Mouse (Mus musculus): Measurements from ENCODE around the gene Pofut2. TPM values are rescaled to one million over a fixed set of nuclear protein-coding genes. Genes with fewer than 3 reads are reported as not detected.

Pofut2 gene
- 84.2 and 84.4 TPM in 2 replicates for polyA plus RNA-seq (2015; fragmentation: Nextera tagmentation; extraction: Ambion mirVana)

DNA sequence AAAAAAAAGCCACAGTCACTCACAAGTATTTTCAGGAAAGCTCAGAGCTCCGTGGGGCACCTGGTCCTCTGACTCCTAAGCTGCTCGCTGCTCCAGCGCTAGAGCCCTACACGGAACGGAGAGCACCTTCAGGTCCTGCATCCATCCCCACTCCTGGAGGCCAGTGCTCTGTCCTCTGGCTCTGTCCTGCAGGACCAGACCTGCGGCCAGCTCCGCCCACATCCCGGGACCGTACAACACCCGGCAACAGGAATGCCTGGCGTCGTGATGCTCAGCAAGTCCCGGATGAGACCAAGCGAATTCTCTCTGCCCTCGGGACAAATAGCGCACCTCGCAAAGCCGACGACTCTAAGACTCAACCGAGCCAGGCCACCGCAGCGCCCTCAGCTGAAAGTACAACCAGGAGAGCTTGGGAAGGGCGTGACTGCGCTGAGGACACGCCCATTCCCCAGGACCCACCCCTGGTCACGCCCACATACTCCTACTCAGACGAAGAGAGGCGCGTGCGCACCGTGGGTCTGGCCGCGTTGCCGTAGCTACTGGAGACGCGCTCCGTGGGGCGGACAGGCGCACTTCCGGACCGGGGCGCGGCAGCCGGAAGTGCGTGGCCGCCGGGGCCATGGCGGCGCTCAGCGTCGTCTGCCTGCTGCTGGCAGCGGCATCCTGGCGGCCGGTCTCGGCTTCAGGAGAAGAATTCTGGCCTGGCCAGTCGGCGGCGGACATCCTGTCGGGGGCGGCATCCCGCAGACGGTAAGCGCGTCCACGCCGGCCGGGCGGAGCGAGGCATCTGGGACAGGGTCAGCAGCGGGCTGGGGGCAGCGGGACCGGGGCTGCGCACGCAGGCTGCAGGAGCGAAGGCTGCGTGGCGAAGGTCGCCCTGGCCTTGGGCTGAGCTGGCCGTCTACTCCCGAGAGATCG, at the start of gene Pofut2:
TSS of gene Pofut2 (plus strand) at position 515 of the 918 bp plus-strand sequence.
- WGBS = 1% methylated on average over 75 of the region's 81 CpGs
- 0 out of 2 replicates have a peak, but pooled peaks cover 7% of the 10 kb centered on the region for H3K36me3 ChIP-seq (ENCODE audit: insufficient read depth, low read length)
- TF ChIP-seq CTCF (IDR thresholded peaks at IDR 0.05) (peak; percentile 60), EP300 (IDR thresholded peaks at IDR 0.05) (no peak)
- peak within 1 kb of the TSS; percentile 92 for H3K27ac ChIP-seq (ENCODE audit: low read length)
- H3K9me3 ChIP-seq (ENCODE audit: low read length) = no peaks in the 10 kb centered on the region
- ATAC-seq (peak; percentile 99), DNase-seq (ENCODE audit: low spot score) (peak; percentile 100)
- H3K9ac ChIP-seq (replicated peaks; ENCODE audit: low read depth) = peak within 1 kb of the TSS; percentile 88
- peak within 1 kb of the TSS; percentile 93 for H3K4me3 ChIP-seq (ENCODE audit: low read depth, low read length)
- H3K27me3 ChIP-seq (replicated peaks; ENCODE audit: insufficient read depth, low read length) = no peaks in the 10 kb centered on the region
- H3K4me2 ChIP-seq (replicated peaks; ENCODE audit: low read depth, low read length) = peak within 1 kb of the TSS; percentile 81
- H3K4me1 ChIP-seq (ENCODE audit: insufficient read depth, low read depth, low read length) = no peaks in the 10 kb centered on the region

DNA sequence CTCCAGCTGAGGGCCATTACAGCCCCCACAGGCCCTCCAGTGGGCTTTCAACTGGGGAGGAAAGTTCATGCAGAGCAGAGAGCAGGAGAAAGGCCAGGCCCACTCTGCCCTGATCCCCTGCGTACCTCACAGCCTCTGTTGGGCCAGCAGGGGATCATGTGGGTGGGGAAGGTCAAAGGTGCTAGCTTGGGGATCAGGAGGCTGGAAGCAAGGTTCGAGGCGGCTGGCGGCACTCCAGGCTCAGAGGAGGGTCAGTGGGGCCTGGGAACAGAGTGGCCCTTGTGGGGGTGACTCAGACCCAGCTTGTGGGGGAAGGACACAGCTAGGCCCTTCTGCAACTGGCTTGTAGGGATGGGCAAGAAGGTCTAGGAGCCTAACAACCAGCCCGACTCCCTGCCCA, 49.8 kb upstream of the Pofut2 start:
- H3K27ac ChIP-seq (ENCODE audit: low read length) = no peak overlapping the region
- H3K4me1 ChIP-seq (ENCODE audit: insufficient read depth, low read depth, low read length) = peaks cover 12% of the 10 kb centered on the region; the same call in 1 of the 2 replicates
- TF ChIP-seq EP300 (IDR thresholded peaks at IDR 0.05) (no peak), CTCF (IDR thresholded peaks at IDR 0.05) (no peak)
- DNase-seq (ENCODE audit: low spot score) (no peak), ATAC-seq (no peak)
- no peaks in the 10 kb centered on the region for H3K36me3 ChIP-seq (ENCODE audit: insufficient read depth, low read length)
- H3K4me2 ChIP-seq (replicated peaks; ENCODE audit: low read depth, low read length) = no peak overlapping the region
- no peaks in the 10 kb centered on the region for H3K27me3 ChIP-seq (replicated peaks; ENCODE audit: insufficient read depth, low read length)
- no peaks in the 10 kb centered on the region for H3K9me3 ChIP-seq (ENCODE audit: low read length)
- 75% methylated on average over 5 of the region's 5 CpGs for WGBS
- no peak overlapping the region for H3K9ac ChIP-seq (replicated peaks; ENCODE audit: low read depth)
- no peak overlapping the region for H3K4me3 ChIP-seq (ENCODE audit: low read depth, low read length)

DNA sequence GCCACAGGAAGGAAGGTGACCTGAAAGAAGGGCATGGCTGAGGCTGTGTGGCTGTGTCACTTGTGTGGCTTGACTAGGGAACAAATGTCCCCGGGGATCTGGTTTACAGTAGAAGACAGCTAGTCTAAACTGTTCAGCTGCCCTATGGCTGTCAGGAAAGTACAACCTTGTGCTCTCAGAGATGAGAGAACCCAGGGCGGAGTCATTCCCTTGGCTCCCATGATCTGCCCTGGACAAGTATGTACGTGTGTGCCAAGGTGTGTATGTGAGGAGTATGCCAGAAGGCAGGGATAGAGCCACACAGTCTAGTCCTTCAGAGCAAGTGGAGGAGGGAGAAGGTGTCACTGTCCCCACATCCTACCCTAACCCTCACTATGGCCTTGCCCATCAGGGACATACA, 48.4 kb upstream of the Pofut2 start:
- Histone ChIP-seq H3K27me3 (replicated peaks; ENCODE audit: insufficient read depth, low read length) (no peaks in the 10 kb centered on the region), H3K9me3 (ENCODE audit: low read length) (no peaks in the 10 kb centered on the region), H3K4me2 (replicated peaks; ENCODE audit: low read depth, low read length) (no peak overlapping the region), H3K4me1 (ENCODE audit: insufficient read depth, low read depth, low read length) (peaks cover 20% of the 10 kb centered on the region; the same call in 1 of the 2 replicates), H3K4me3 (ENCODE audit: low read depth, low read length) (no peak overlapping the region), H3K36me3 (ENCODE audit: insufficient read depth, low read length) (no peaks in the 10 kb centered on the region), H3K27ac (ENCODE audit: low read length) (peak overlapping the region; percentile 61), H3K9ac (replicated peaks; ENCODE audit: low read depth) (no peak overlapping the region)
- TF ChIP-seq CTCF (IDR thresholded peaks at IDR 0.05) (no peak), EP300 (IDR thresholded peaks at IDR 0.05) (no peak)
- DNase-seq (ENCODE audit: low spot score) (no peak), ATAC-seq (no peak)
- 92% methylated on average over 3 of the region's 3 CpGs for WGBS

DNA sequence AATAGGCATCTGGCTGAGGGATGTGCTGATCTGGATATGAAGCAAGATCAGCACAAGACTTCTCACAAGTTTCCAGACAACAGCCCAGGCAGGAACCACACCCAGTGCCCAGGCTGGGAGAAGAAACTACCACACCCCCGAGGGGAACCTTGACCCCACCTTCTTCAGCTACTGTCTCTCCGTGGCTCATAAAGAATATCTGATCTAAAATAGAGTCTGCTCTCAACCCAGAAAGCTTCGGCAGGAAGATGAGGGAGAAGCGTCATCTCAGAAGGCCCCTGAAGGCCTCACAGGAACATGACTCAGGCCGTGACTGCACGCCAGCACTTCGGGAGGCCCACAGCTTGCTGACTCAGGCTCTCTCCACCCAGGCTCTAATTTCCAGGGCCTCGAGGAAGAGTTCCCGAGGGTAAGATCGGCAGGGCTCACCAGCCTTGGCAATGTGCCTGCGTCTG, 47.9 kb upstream of the Pofut2 start:
- ATAC-seq (peak; percentile 69), DNase-seq (ENCODE audit: low spot score) (peak; percentile 85)
- 15% methylated on average over 11 of the region's 11 CpGs for WGBS
- Histone ChIP-seq H3K27me3 (replicated peaks; ENCODE audit: insufficient read depth, low read length) (no peaks in the 10 kb centered on the region), H3K36me3 (ENCODE audit: insufficient read depth, low read length) (no peaks in the 10 kb centered on the region), H3K4me3 (ENCODE audit: low read depth, low read length) (no peak overlapping the region), H3K4me2 (replicated peaks; ENCODE audit: low read depth, low read length) (no peak overlapping the region), H3K4me1 (ENCODE audit: insufficient read depth, low read depth, low read length) (peaks cover 21% of the 10 kb centered on the region; the same call in 1 of the 2 replicates), H3K9ac (replicated peaks; ENCODE audit: low read depth) (no peak overlapping the region), H3K9me3 (ENCODE audit: low read length) (no peaks in the 10 kb centered on the region), H3K27ac (ENCODE audit: low read length) (peak overlapping the region; percentile 61)
- peak; percentile 55 for TF ChIP-seq EP300 (IDR thresholded peaks at IDR 0.05)
- no peak for TF ChIP-seq CTCF (IDR thresholded peaks at IDR 0.05)

DNA sequence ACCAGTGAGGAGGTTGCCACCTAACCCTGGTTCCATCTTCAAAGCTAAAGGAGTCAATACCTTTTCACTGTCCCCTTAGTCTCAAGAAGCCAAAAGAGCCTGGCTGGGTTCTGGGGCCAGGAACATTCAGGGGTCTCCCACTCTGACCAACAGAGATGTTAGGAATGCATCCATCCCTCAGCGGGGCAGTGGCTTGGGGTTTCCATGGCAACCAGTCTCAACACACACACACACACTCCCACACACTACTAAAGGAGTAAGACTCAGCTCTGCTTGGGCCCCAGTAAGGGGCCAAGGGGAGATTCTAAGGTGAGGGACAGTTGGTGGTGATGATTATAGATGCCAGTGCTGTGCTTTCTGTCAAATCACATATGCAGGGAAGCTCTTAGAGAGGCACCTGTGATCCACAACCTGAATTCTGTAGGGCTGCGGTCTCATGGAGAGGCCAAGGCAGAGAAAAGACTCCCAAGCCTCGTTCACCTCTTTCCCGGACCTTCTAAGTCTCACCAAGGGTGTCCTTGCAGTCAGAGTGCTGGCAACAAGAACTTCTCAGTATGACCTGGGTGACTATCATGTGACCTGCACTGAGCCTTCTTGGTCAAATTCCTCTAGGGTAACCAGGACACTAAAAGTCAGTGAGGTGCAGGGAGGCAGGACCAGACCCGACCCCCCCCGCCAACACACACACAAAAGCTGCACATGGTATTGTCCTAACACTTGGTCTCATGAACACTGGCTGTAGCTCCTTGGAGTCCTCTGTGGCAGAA, 46.5 kb upstream of the Pofut2 start:
- TF ChIP-seq EP300 (IDR thresholded peaks at IDR 0.05) = no peak
- no peak for TF ChIP-seq CTCF (IDR thresholded peaks at IDR 0.05)
- H3K4me2 ChIP-seq (replicated peaks; ENCODE audit: low read depth, low read length) = no peak overlapping the region
- no peak for DNase-seq (ENCODE audit: low spot score)
- no peak overlapping the region for H3K4me3 ChIP-seq (ENCODE audit: low read depth, low read length)
- H3K27ac ChIP-seq (ENCODE audit: low read length) = peak overlapping the region; percentile 61
- H3K9me3 ChIP-seq (ENCODE audit: low read length) = no peaks in the 10 kb centered on the region
- no peaks in the 10 kb centered on the region for H3K27me3 ChIP-seq (replicated peaks; ENCODE audit: insufficient read depth, low read length)
- no peaks in the 10 kb centered on the region for H3K36me3 ChIP-seq (ENCODE audit: insufficient read depth, low read length)
- no peak for ATAC-seq
- peaks cover 18% of the 10 kb centered on the region; the same call in 1 of the 2 replicates for H3K4me1 ChIP-seq (ENCODE audit: insufficient read depth, low read depth, low read length)
- H3K9ac ChIP-seq (replicated peaks; ENCODE audit: low read depth) = no peak overlapping the region
- WGBS = 72% methylated on average over 6 of the region's 6 CpGs

DNA sequence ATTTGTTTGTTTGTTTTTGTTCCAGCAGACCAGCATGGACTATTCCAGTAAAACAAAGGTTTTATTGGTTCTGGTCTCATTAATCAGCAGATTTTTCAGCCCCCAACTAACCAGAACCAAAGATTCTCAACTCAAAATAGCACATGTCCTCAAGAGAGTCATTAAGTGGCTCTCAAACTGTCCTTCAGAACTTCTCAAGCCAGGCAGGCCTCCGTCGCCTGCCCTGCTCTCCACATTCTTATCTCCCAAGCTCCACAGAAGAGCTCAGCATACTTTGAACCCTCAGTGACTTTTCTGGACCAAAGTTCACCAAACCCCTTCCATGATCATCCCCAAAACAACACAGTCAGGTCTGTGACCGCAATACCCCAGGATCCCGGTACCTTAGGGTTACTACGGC, 45.5 kb upstream of the Pofut2 start:
- Histone ChIP-seq H3K9ac (replicated peaks; ENCODE audit: low read depth) (no peak overlapping the region), H3K4me1 (ENCODE audit: insufficient read depth, low read depth, low read length) (peaks cover 18% of the 10 kb centered on the region; the same call in 1 of the 2 replicates), H3K36me3 (ENCODE audit: insufficient read depth, low read length) (no peaks in the 10 kb centered on the region), H3K4me2 (replicated peaks; ENCODE audit: low read depth, low read length) (no peak overlapping the region), H3K27me3 (replicated peaks; ENCODE audit: insufficient read depth, low read length) (no peaks in the 10 kb centered on the region), H3K9me3 (ENCODE audit: low read length) (no peaks in the 10 kb centered on the region), H3K4me3 (ENCODE audit: low read depth, low read length) (no peak overlapping the region), H3K27ac (ENCODE audit: low read length) (no peak overlapping the region)
- TF ChIP-seq CTCF (IDR thresholded peaks at IDR 0.05) = no peak
- TF ChIP-seq EP300 (IDR thresholded peaks at IDR 0.05) = peak; percentile 63
- WGBS = 72% methylated on average over 5 of the region's 5 CpGs
- DNase-seq (ENCODE audit: low spot score) = peak; percentile 59
- ATAC-seq = no peak
